In genomic region chr4:57954991-57955390, GRCm38 (mm10) we compare ENCODE assay signal across 8 mouse cellular contexts. TPM values are rescaled to one million over a fixed set of nuclear protein-coding genes. Genes with fewer than 3 reads are reported as not detected.
DNase-seq lines count a peak whose midpoint lies in the region; ATAC-seq and TF ChIP-seq lines count a peak whose summit lies in the region.

No protein-coding gene starts in this region.

- peak; percentile 28 for DNase-seq in cerebellum, adult 11-12 months
- no peak for DNase-seq in cerebellum, postnatal 4 days (ENCODE audit: low spot score in 2 of 2)
- no peak for DNase-seq in CH12.LX (ENCODE audit: extremely low read depth)
- DNase-seq in forebrain, embryonic 14.5 days (ENCODE audit: low spot score): peak; percentile 3
- DNase-seq in adrenal gland, adult 18-20 months (ENCODE audit: low spot score in 2 of 2): no peak
- DNase-seq in right cerebral cortex, postnatal 4 days: no peak
- DNase-seq in Muller cell, postnatal 12 days (ENCODE audit: inconsistent ontology term): no peak

- H3K4me3 ChIP-seq in CH12.LX (replicated peaks in 1 of 3; ENCODE audit: low read depth in 2 of 3, low read length in 2 of 3, poor library complexity in 1 of 3): peak overlapping the region; percentile 60 to 91 (median 80)
- peak overlapping the region; percentile 82 for H3K4me3 ChIP-seq in forebrain, embryonic 14.5 days (ENCODE audit: low read depth, low read length)
- H3K4me3 ChIP-seq in liver, embryonic 12.5 days: peak overlapping the region; percentile 79

- 71% methylated on average over 8 of the region's 8 CpGs for WGBS in forebrain, embryonic 14.5 days
- 63% methylated on average over 8 of the region's 8 CpGs for WGBS in liver, embryonic 12.5 days (ENCODE audit: insufficient replicate concordance)

- dilution Hi-C loops in CH12.LX (cut with MboI; ENCODE audit: extremely low pct_ligation_motif_present, extremely low pct_unique_long_range_greater_than_20kb, low sequenced_read_pairs): no loop called here

- TF ChIP-seq RAD21 in CH12.LX (IDR thresholded peaks at IDR 0.05; ENCODE audit: low read depth, low read length): no peak

- no peak for TF ChIP-seq CTCF in CH12.LX (conservative IDR thresholded peaks at IDR 0.05 in 1 of 2, IDR thresholded peaks at IDR 0.05 in 1 of 2; ENCODE audit: low read depth in 2 of 2, low read length in 2 of 2)

- H3K9me3 ChIP-seq in CH12.LX (replicated peaks; ENCODE audit: low read length): peaks cover 10% of the 10 kb centered on the region
- no peaks in the 10 kb centered on the region for H3K9me3 ChIP-seq in forebrain, embryonic 14.5 days (replicated peaks; ENCODE audit: control insufficient read depth, low read length)
- peaks cover 4% of the 10 kb centered on the region; the same call in 1 of the 2 replicates for H3K9me3 ChIP-seq in liver, embryonic 12.5 days (replicated peaks)

- peaks cover 0 to 48% of the 10 kb centered on the region in 2 experiments; a peak in 2 of 4 replicates for H3K4me1 ChIP-seq in CH12.LX (ENCODE audit: control insufficient read depth in 1 of 2, insufficient read depth in 2 of 2)
- peaks cover 10% of the 10 kb centered on the region for H3K4me1 ChIP-seq in forebrain, embryonic 14.5 days (ENCODE audit: control insufficient read depth, insufficient read depth, low read length)
- H3K4me1 ChIP-seq in liver, embryonic 12.5 days: peaks cover 57% of the 10 kb centered on the region

- H3K79me2 ChIP-seq in CH12.LX (replicated peaks; ENCODE audit: control insufficient read depth, extremely low read depth, insufficient read depth, poor library complexity, severe bottlenecking): peaks cover 49% of the 10 kb centered on the region

- no peak for ATAC-seq in forebrain, embryonic 14.5 days
- ATAC-seq in liver, embryonic 12.5 days: no peak

- no peak for TF ChIP-seq POLR2A in CH12.LX (IDR thresholded peaks at IDR 0.05; ENCODE audit: low read depth, low read length)

- no peaks in the 10 kb centered on the region for H3K27me3 ChIP-seq in CH12.LX (replicated peaks)
- H3K27me3 ChIP-seq in forebrain, embryonic 14.5 days (replicated peaks; ENCODE audit: control insufficient read depth, insufficient read depth, low read length): no peaks in the 10 kb centered on the region
- H3K27me3 ChIP-seq in liver, embryonic 12.5 days (replicated peaks): no peaks in the 10 kb centered on the region

- no peak for TF ChIP-seq EP300 in CH12.LX (IDR thresholded peaks at IDR 0.05; ENCODE audit: low read length)

- H3K4me2 ChIP-seq in CH12.LX (ENCODE audit: insufficient read depth, low read depth, poor library complexity, severe bottlenecking): peak overlapping the region; percentile 87
- H3K4me2 ChIP-seq in forebrain, embryonic 14.5 days (ENCODE audit: low read length): peak overlapping the region; percentile 72
- H3K4me2 ChIP-seq in liver, embryonic 12.5 days: peak overlapping the region; percentile 87

- peaks cover 19 to 33% of the 10 kb centered on the region in 2 experiments for H3K36me3 ChIP-seq in CH12.LX (replicated peaks in 1 of 2; ENCODE audit: control insufficient read depth in 1 of 2, insufficient read depth in 1 of 2, low read length in 1 of 2)
- H3K36me3 ChIP-seq in forebrain, embryonic 14.5 days (ENCODE audit: control insufficient read depth, insufficient read depth, low read length): peaks cover 19% of the 10 kb centered on the region
- peaks cover 41% of the 10 kb centered on the region for H3K36me3 ChIP-seq in liver, embryonic 12.5 days

- peak overlapping the region; percentile 20; the same call in 1 of the 2 replicates for H3K27ac ChIP-seq in CH12.LX (ENCODE audit: insufficient read depth, low read depth)
- no peak overlapping the region for H3K27ac ChIP-seq in forebrain, embryonic 14.5 days (ENCODE audit: low read depth, low read length)
- H3K27ac ChIP-seq in liver, embryonic 12.5 days: peak overlapping the region; percentile 98

- H3K9ac ChIP-seq in CH12.LX (ENCODE audit: insufficient read depth, low read depth): peak overlapping the region; percentile 66
- H3K9ac ChIP-seq in forebrain, embryonic 14.5 days (ENCODE audit: low read length): peak overlapping the region; percentile 79
- peak overlapping the region; percentile 85 for H3K9ac ChIP-seq in liver, embryonic 12.5 days

- in situ Hi-C loops in CH12.LX (cut with MboI; ENCODE audit: low pct_ligation_motif_present, low pct_unique_long_range_greater_than_20kb, low sequenced_read_pairs): loop anchor here (10.0 kb wide), 1 partner anchor 120 kb away; no protein-coding TSS in a partner anchor

TF ChIP-seq in CH12.LX, 34 proteins besides CTCF, POLR2A, EP300 and RAD21:
- TF ChIP-seq BHLHE40 (IDR thresholded peaks at IDR 0.05; ENCODE audit: low read depth, low read length) (no peak), JUND (conservative IDR thresholded peaks at IDR 0.05; ENCODE audit: low read depth, low read length) (no peak)

RNA-seq across cellular contexts. Expression of gene Txn1, which starts 1.2 kb away (rescaled TPM):
- 472 and 530 TPM in 2 replicates for total RNA-seq in CH12.LX (2012; rRNA removed)
- total RNA-seq in CH12.LX (2014; rRNA removed): 435 and 438 TPM in 2 replicates
- polyA plus RNA-seq in CH12.LX (2012; ENCODE audit: insufficient read length, low read depth): 738 and 809 TPM in 2 replicates
- polyA plus RNA-seq in forebrain, embryonic 14.5 days (2014; fragmentation: Nextera tagmentation; extraction: Ambion mirVana): 311 and 362 TPM in 2 replicates
- polyA plus RNA-seq in liver, embryonic 12.5 days (2016; fragmentation: Nextera tagmentation; extraction: Ambion mirVana): 278 and 288 TPM in 2 replicates
- 100 to 1,000 TPM; 260 to 272 TPM for total RNA-seq in adrenal gland, adult 18-20 months (2021)

RNA-seq across cellular contexts. Expression of gene D630039A03Rik, which starts 38.9 kb away (rescaled TPM):
- not detected in 2 replicates for total RNA-seq in CH12.LX (2012; rRNA removed)
- not detected in 2 replicates for total RNA-seq in CH12.LX (2014; rRNA removed)
- not detected in 2 replicates for polyA plus RNA-seq in CH12.LX (2012; ENCODE audit: insufficient read length, low read depth)
- not detected in 2 replicates for polyA plus RNA-seq in forebrain, embryonic 14.5 days (2014; fragmentation: Nextera tagmentation; extraction: Ambion mirVana)
- polyA plus RNA-seq in liver, embryonic 12.5 days (2016; fragmentation: Nextera tagmentation; extraction: Ambion mirVana): 0.39 and 0.51 TPM in 2 replicates
- total RNA-seq in adrenal gland, adult 18-20 months (2021): 10 to 100 TPM in 1 of 2 experiments, 1 to 10 TPM in 1; 9.7 to 14.0 TPM

RNA-seq across cellular contexts. Expression of gene Txndc8, which starts 53.9 kb away (rescaled TPM):
- not detected in 2 replicates for total RNA-seq in CH12.LX (2012; rRNA removed)
- not detected in 2 replicates for total RNA-seq in CH12.LX (2014; rRNA removed)
- polyA plus RNA-seq in CH12.LX (2012; ENCODE audit: insufficient read length, low read depth): not detected in 2 replicates
- not detected in 2 replicates for polyA plus RNA-seq in forebrain, embryonic 14.5 days (2014; fragmentation: Nextera tagmentation; extraction: Ambion mirVana)
- polyA plus RNA-seq in liver, embryonic 12.5 days (2016; fragmentation: Nextera tagmentation; extraction: Ambion mirVana): not detected in 2 replicates
- not detected for total RNA-seq in adrenal gland, adult 18-20 months (2021)

Comparison
In these comparisons a context has a peak if more than half of its experiments do, and no peak if none do; other contexts are left out.
1. DNase-seq: peak in cerebellum, adult 11-12 months (single experiment) and forebrain, embryonic 14.5 days (single experiment); none in cerebellum, postnatal 4 days (0 of 2), CH12.LX (single experiment), adrenal gland, adult 18-20 months (0 of 2), right cerebral cortex, postnatal 4 days (single experiment) and Muller cell, postnatal 12 days (single experiment).
2. Peak in every context shown above with its lines, with median percentiles within 50 percentile points of each other: H3K4me2 ChIP-seq, H3K4me3 ChIP-seq and H3K9ac ChIP-seq.